Comparison of ENCODE assay signal across 8 mouse cellular contexts in the genomic region with DNA sequence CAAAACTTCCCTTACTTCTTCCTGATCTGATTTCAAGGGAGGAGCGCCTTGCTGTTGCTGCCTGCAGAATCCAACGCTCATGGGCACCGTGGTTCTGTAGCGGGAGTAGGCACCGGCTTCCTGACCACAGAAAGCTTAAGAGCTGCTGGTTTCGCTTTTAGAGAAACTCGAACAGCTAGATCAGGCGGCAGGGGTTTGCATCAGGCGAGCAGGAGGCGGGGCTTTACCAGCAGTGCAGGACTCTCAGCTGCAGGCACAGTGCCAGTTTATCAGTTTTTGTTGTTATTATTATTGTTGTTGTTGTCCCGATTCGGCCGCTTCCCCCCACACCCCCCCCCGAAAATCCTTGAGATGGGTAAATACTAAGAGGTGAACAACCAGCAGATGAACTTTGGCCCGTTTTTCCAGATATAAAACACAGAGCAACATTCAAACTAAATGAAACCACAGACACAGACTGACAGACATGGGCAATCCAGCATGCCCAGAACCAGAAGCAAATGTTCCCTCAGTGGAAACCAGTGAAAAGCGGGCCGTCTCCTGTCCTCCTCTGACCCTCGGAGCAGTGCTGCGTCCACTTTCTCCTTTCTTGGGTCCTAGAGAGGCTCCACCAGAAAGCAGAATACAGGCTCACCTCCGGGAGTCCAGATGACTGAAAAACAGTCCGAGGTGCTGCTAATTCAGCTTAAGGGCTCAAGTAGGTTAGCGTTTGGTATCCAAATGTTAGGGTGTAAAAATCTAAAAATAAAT. TPM values are rescaled to one million over a fixed set of nuclear protein-coding genes. Genes with fewer than 3 reads are reported as not detected.
DNase-seq lines count a peak whose midpoint lies in the region; ATAC-seq lines count a peak whose summit lies in the region.

Gene Apobec1 (minus strand): TSS at position 203 of the 750 bp plus-strand sequence.

- peak within 1 kb of the TSS; percentile 62 for H3K4me3 ChIP-seq in heart, embryonic 10.5 days
- peak within 1 kb of the TSS; percentile 52 for H3K4me3 ChIP-seq in kidney, embryonic 15.5 days (replicated peaks)

- H3K4me1 ChIP-seq in heart, embryonic 10.5 days: no peaks in the 10 kb centered on the region
- H3K4me1 ChIP-seq in kidney, embryonic 15.5 days: no peaks in the 10 kb centered on the region

- peak within 1 kb of the TSS; percentile 72 for H3K4me2 ChIP-seq in kidney, embryonic 15.5 days

- peak; percentile 95 for DNase-seq in A20 (ENCODE audit: low read depth, low spot score)
- peak; percentile 84 to 90 for DNase-seq in adrenal gland, postnatal 36 days
- DNase-seq in heart, embryonic 10.5 days (ENCODE audit: low spot score): peak; percentile 83
- peak; percentile 85 for DNase-seq in liver
- peak; percentile 60 to 77 for DNase-seq in monocyte, adult 2 months (ENCODE audit: low read depth in 1 of 2, low spot score in 2 of 2)
- peak; percentile 90 to 91 for DNase-seq in spleen, postnatal 36 days (ENCODE audit: low spot score in 2 of 2)

- WGBS in heart, embryonic 10.5 days: 7% methylated on average over 22 of the region's 22 CpGs
- 6% methylated on average over 22 of the region's 22 CpGs for WGBS in kidney, embryonic 15.5 days

- no peaks in the 10 kb centered on the region for H3K36me3 ChIP-seq in heart, embryonic 10.5 days
- no peaks in the 10 kb centered on the region for H3K36me3 ChIP-seq in kidney, embryonic 15.5 days

- H3K9me3 ChIP-seq in heart, embryonic 10.5 days: no peaks in the 10 kb centered on the region
- H3K9me3 ChIP-seq in kidney, embryonic 15.5 days (replicated peaks): no peaks in the 10 kb centered on the region

- H3K27ac ChIP-seq in heart, embryonic 10.5 days: peak within 1 kb of the TSS; percentile 78
- peak within 1 kb of the TSS; percentile 75 for H3K27ac ChIP-seq in kidney, embryonic 15.5 days

- peak; percentile 94 for ATAC-seq in erythroblast, adult 5-6 weeks (replicated peaks; ENCODE audit: low FRiP score, poor library complexity, severe bottlenecking)
- ATAC-seq in kidney, embryonic 15.5 days (replicated peaks; ENCODE audit: low FRiP score): peak; percentile 93

- H3K9ac ChIP-seq in kidney, embryonic 15.5 days: peak within 1 kb of the TSS; percentile 47

- H3K27me3 ChIP-seq in heart, embryonic 10.5 days (ENCODE audit: insufficient read depth, poor library complexity, severe bottlenecking): no peaks in the 10 kb centered on the region
- no peaks in the 10 kb centered on the region for H3K27me3 ChIP-seq in kidney, embryonic 15.5 days

RNA-seq across cellular contexts. Expression of gene Apobec1, which starts in this region (rescaled TPM):
- 10 to 100 TPM in 1 of 2 experiments, 1 to 10 TPM in 1; 7.5 to 11.6 TPM for total RNA-seq in adrenal gland, postnatal 36 days (2021)
- total RNA-seq in erythroblast, adult 5-6 weeks (2015; ENCODE audit: low replicate concordance): 11.5 and 16.5 TPM in 2 replicates
- 12.0 and 23.2 TPM in 2 replicates for total RNA-seq in erythroblast, adult 5-6 weeks (2017; ENCODE audit: low replicate concordance)
- polyA plus RNA-seq in heart, embryonic 10.5 days (2016; fragmentation: Nextera tagmentation; extraction: Ambion mirVana): 0.43 and 0.64 TPM in 2 replicates
- polyA plus RNA-seq in kidney, embryonic 15.5 days (2015; fragmentation: Nextera tagmentation; extraction: Ambion mirVana): 3.3 and 4.3 TPM in 2 replicates

Comparison
In these comparisons a context has a peak if more than half of its experiments do, and no peak if none do; other contexts are left out.
1. Peak in every context shown above with its lines: DNase-seq, ATAC-seq, H3K4me3 ChIP-seq and H3K27ac ChIP-seq.
2. Peak in DNase-seq, H3K4me3 ChIP-seq and H3K27ac ChIP-seq in heart, embryonic 10.5 days; RNA of the gene not detected or under 1 TPM.